Mouse (Mus musculus): ENCODE measurements around the gene Bok.

DNA sequence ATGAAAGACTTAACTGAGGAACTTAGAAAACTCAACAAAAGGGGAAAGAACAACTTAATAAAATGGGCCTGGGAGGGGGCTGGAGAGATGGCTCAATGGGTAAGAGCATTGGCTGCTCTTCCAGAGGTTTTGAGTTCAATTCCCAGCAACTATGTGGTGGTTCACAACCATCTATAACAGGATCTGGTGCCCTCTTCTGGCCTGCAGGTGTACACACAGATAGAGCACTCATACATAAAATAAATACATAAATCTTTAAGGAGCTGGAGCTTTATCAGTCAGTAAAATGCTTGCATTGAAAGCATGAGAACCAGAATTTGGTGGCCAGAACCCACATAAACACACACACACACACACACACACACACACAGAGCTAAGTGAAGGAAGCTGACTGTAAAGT is 57.5 kb downstream of the Bok start:
- TF ChIP-seq POLR2A (IDR thresholded peaks at IDR 0.05; ENCODE audit: borderline replicate concordance, extremely low read depth, low read depth, low read length), result no peak
- no peak for TF ChIP-seq CTCF (IDR thresholded peaks at IDR 0.05; ENCODE audit: insufficient read depth, low read length)

All from lung, adult 2 months (tissue).